Mouse (Mus musculus): ENCODE data around the gene Epn2. TPM values are rescaled to one million over a fixed set of nuclear protein-coding genes. Genes with fewer than 3 reads are reported as not detected.

Gene Epn2
- polyA plus RNA-seq, 1 experiment from 2014 or later: 20.9 TPM

DNA sequence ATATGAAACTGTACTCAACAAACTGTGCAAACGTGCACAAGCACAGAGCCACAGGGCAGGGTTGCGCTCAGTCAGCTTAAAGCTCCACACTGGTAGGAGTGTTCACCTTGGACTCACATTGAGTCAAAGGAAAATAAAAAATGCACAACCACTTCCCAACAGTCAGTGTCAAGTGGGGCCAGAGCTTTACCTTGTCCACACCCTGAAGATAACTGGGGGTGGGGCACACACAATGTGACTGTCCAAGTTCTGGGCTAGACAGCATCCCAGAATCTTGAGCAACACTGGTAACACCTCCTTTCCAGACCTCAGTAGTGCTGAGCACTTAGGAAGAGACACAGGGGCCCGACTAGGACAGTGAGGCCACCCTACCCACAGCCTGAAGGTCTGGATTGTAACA is 60.6 kb downstream of the Epn2 start:
- 81% methylated on average over 3 of the region's 3 CpGs for WGBS
- no peak for ATAC-seq (ENCODE audit: insufficient read depth, low FRiP score)
- no peaks in the 10 kb centered on the region for H3K9me3 ChIP-seq (replicated peaks; ENCODE audit: control insufficient read depth, low read length)

DNA sequence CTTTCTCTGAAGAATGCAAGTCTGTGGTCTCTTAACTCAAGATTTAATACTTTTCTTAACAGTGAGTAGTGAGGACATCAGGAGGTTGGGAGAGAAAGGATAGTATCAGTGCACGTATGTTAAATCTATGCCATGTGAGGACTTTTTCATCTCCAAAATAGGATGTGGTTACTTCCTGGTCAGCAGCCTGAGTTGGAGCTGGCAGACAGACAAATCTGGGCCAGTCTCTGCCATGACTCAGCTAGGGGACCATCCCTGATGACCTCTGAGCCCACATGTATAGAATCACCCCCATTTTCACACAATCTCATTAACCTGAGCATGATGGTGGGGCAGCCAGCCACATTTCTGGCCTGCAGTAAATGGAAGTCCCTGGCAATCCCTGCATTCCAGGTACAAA is 61.5 kb downstream of the Epn2 start:
- Histone ChIP-seq H3K4me1 (ENCODE audit: control insufficient read depth, insufficient read depth, low read length) (no peaks in the 10 kb centered on the region), H3K4me2 (ENCODE audit: low read depth, low read length) (no peak overlapping the region), H3K4me3 (replicated peaks; ENCODE audit: low read length) (no peak overlapping the region), H3K27me3 (ENCODE audit: control insufficient read depth, insufficient read depth, low read length) (no peaks in the 10 kb centered on the region), H3K9ac (ENCODE audit: low read length) (no peak overlapping the region), H3K9me3 (replicated peaks; ENCODE audit: control insufficient read depth, low read length) (no peaks in the 10 kb centered on the region), H3K36me3 (ENCODE audit: control insufficient read depth, insufficient read depth, low read length) (0 out of 2 replicates have a peak, but pooled peaks cover 4% of the 10 kb centered on the region), H3K27ac (ENCODE audit: low read length) (no peak overlapping the region)
- no peak for ATAC-seq (ENCODE audit: insufficient read depth, low FRiP score)
- WGBS: 82% methylated on average over 1 of the region's 1 CpGs

More for the DNA sequence above, 60.6 kb downstream of the Epn2 start:
- Histone ChIP-seq H3K4me2 (ENCODE audit: low read depth, low read length) (no peak overlapping the region), H3K36me3 (ENCODE audit: control insufficient read depth, insufficient read depth, low read length) (0 out of 2 replicates have a peak, but pooled peaks cover 4% of the 10 kb centered on the region), H3K4me3 (replicated peaks; ENCODE audit: low read length) (no peak overlapping the region), H3K9ac (ENCODE audit: low read length) (no peak overlapping the region), H3K27ac (ENCODE audit: low read length) (no peak overlapping the region), H3K4me1 (ENCODE audit: control insufficient read depth, insufficient read depth, low read length) (no peaks in the 10 kb centered on the region), H3K27me3 (ENCODE audit: control insufficient read depth, insufficient read depth, low read length) (no peaks in the 10 kb centered on the region)

DNA sequence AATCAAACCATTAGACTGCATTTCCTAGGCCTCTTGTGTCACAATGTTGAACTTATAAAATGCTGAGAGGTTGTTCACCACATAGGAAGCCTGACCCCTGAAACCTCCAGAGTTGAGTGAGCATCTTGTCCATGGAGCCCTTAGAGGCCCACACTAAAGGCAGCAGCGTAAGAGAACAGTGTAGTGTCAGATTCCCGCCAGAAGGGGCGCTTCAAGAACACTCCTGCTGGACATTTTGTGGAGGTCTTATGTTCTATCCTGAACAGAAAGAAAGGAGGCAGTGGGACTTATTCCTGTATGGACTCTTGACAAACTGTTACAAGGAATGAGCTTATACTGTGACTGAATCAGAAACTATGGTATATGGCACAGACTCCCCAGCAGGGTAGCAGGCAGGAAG is 64.5 kb downstream of the Epn2 start:
- Histone ChIP-seq H3K9ac (ENCODE audit: low read length) (no peak overlapping the region), H3K27ac (ENCODE audit: low read length) (no peak overlapping the region), H3K27me3 (ENCODE audit: control insufficient read depth, insufficient read depth, low read length) (no peaks in the 10 kb centered on the region), H3K4me2 (ENCODE audit: low read depth, low read length) (no peak overlapping the region), H3K4me3 (replicated peaks; ENCODE audit: low read length) (no peak overlapping the region), H3K9me3 (replicated peaks; ENCODE audit: control insufficient read depth, low read length) (no peaks in the 10 kb centered on the region), H3K4me1 (ENCODE audit: control insufficient read depth, insufficient read depth, low read length) (no peaks in the 10 kb centered on the region), H3K36me3 (ENCODE audit: control insufficient read depth, insufficient read depth, low read length) (no peaks in the 10 kb centered on the region)
- 41% methylated on average over 3 of the region's 3 CpGs for WGBS
- no peak for ATAC-seq (ENCODE audit: insufficient read depth, low FRiP score)

DNA sequence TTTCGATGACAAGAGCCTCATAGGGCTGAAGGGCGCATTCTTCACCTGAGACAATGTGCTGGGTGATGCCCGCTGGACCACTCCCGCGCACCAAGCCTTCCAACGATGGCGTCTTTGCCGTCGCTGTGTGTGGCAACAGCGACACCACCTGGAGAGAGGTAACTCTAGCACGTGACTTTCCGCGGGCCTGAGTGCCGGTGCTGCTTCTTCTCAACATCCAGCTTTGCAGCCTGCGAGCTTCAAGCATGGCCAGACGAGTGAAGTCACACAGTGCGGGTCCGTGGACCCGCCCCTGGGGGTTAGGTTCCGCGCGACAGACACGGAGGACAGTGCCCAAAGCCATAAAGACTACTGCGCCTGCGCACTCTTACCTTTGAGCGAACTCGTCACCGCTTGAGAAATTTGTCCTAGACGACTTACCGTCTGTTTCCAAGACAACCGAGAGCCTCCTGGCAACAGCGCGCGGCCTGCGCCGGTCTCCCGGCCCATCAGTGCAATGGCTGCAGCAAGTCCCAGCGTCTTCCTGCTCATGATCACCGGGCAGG is 74.7 kb downstream of the Epn2 start, which contains the start of gene B9d1:
Gene B9d1, plus strand, starts transcription at position 432 of the 545 bp plus-strand sequence.
- H3K4me1 ChIP-seq (ENCODE audit: control insufficient read depth, insufficient read depth, low read length): peaks cover 6% of the 10 kb centered on the region; the same call in 1 of the 2 replicates
- H3K27ac ChIP-seq (ENCODE audit: low read length): peak within 1 kb of the TSS; percentile 82
- H3K9ac ChIP-seq (ENCODE audit: low read length): peak within 1 kb of the TSS; percentile 86
- ATAC-seq (ENCODE audit: insufficient read depth, low FRiP score): peak; percentile 89
- H3K9me3 ChIP-seq (replicated peaks; ENCODE audit: control insufficient read depth, low read length): no peaks in the 10 kb centered on the region
- H3K4me2 ChIP-seq (ENCODE audit: low read depth, low read length): peak within 1 kb of the TSS; percentile 69
- H3K4me3 ChIP-seq (replicated peaks; ENCODE audit: low read length): peak within 1 kb of the TSS; percentile 70
- H3K27me3 ChIP-seq (ENCODE audit: control insufficient read depth, insufficient read depth, low read length): no peaks in the 10 kb centered on the region
- no peaks in the 10 kb centered on the region for H3K36me3 ChIP-seq (ENCODE audit: control insufficient read depth, insufficient read depth, low read length)
- WGBS: under 1% methylated on average over 39 of the region's 39 CpGs

DNA sequence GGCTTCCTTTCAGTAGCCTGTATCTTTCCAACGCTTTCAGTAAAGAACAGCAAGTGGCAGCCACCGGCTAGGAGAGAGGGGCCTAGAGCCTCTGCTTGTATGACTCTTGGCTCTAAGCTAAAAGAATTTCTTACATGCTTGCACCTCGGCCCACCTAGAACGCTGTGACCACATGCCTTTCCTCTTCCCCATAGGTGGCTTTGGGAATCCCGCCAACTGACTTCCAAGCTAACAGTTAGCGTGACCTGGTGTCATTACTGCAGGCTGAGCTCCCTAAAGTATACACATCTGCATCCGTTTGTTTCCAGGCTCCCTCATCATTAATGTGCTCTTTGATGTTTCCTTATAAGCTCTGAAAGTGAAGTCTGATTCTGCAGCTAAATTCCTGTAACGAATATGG is 75.6 kb downstream of the Epn2 start:
- no peak for ATAC-seq (ENCODE audit: insufficient read depth, low FRiP score)
- no peaks in the 10 kb centered on the region for H3K36me3 ChIP-seq (ENCODE audit: control insufficient read depth, insufficient read depth, low read length)
- no peaks in the 10 kb centered on the region for H3K27me3 ChIP-seq (ENCODE audit: control insufficient read depth, insufficient read depth, low read length)
- H3K9ac ChIP-seq (ENCODE audit: low read length): no peak overlapping the region
- peaks cover 6% of the 10 kb centered on the region; the same call in 1 of the 2 replicates for H3K4me1 ChIP-seq (ENCODE audit: control insufficient read depth, insufficient read depth, low read length)
- WGBS: 74% methylated on average over 8 of the region's 8 CpGs
- H3K27ac ChIP-seq (ENCODE audit: low read length): no peak overlapping the region
- H3K4me3 ChIP-seq (replicated peaks; ENCODE audit: low read length): no peak overlapping the region
- H3K9me3 ChIP-seq (replicated peaks; ENCODE audit: control insufficient read depth, low read length): no peaks in the 10 kb centered on the region
- no peak overlapping the region for H3K4me2 ChIP-seq (ENCODE audit: low read depth, low read length)

DNA sequence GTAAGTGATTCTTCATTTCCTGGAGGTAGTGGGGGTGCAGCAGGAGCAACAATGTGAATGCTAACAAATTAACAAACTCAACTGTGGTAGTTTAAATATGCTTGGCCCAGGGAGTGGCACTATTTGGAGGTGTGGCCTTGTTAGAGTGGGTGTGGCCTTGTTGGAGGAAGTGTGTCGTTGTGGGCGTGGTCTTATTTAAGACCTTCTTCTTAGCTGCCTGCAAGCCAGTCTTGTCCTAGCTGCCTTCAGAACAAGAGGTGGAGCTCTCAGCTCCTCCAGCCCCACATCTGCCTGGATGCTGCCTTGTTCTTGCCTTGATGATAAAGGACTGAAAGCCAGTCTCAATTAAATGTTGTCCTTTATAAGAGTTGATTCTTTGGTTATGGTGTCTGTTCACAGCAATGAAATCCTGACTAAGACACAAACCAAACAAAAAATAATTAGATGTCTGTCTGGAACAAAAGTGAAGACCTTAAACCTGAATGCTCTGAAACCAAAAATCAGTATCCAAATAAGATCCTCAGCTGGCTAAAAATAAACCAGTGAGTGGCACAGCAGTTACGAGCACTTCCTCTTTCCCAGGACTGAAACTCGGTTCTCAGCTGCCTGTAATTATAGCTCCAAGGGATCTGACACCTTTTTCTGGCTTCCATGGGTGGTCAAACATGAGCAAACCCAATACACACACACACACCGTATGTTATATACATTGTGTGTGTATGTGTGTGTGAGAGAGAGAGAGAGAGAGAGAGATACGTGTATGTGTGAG is 80.6 kb downstream of the Epn2 start:
- no peak for ATAC-seq (ENCODE audit: insufficient read depth, low FRiP score)
- 59% methylated on average over 6 of the region's 6 CpGs for WGBS
- H3K36me3 ChIP-seq (ENCODE audit: control insufficient read depth, insufficient read depth, low read length): no peaks in the 10 kb centered on the region
- no peak overlapping the region for H3K27ac ChIP-seq (ENCODE audit: low read length)
- H3K27me3 ChIP-seq (ENCODE audit: control insufficient read depth, insufficient read depth, low read length): no peaks in the 10 kb centered on the region
- no peak overlapping the region for H3K4me2 ChIP-seq (ENCODE audit: low read depth, low read length)
- H3K4me1 ChIP-seq (ENCODE audit: control insufficient read depth, insufficient read depth, low read length): peaks cover 5% of the 10 kb centered on the region; the same call in 1 of the 2 replicates
- H3K9me3 ChIP-seq (replicated peaks; ENCODE audit: control insufficient read depth, low read length): no peaks in the 10 kb centered on the region
- H3K4me3 ChIP-seq (replicated peaks; ENCODE audit: low read length): no peak overlapping the region
- H3K9ac ChIP-seq (ENCODE audit: low read length): no peak overlapping the region

DNA sequence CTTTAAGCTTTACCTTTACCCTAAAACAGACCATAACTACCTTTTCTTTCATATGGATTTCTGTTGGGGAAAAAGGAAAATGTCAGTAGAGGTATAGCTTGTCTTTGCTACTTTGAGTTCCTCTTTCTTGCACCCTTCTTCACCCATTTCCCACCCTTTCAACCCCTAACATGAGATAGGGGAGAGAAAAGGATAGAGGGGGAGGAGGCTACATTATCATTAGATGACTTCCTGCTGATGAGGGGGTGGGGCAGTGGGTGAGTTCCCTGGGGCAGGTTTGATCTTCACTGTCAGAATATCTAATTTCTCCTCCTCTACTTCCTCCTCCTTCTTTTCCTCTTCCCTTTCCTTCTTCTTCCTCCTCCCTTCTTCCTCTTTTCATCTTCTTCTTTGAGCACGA is 82.0 kb downstream of the Epn2 start:
- Histone ChIP-seq H3K9ac (ENCODE audit: low read length) (no peak overlapping the region), H3K27ac (ENCODE audit: low read length) (no peak overlapping the region), H3K4me1 (ENCODE audit: control insufficient read depth, insufficient read depth, low read length) (peaks cover 14% of the 10 kb centered on the region), H3K9me3 (replicated peaks; ENCODE audit: control insufficient read depth, low read length) (no peaks in the 10 kb centered on the region), H3K27me3 (ENCODE audit: control insufficient read depth, insufficient read depth, low read length) (no peaks in the 10 kb centered on the region), H3K36me3 (ENCODE audit: control insufficient read depth, insufficient read depth, low read length) (0 out of 2 replicates have a peak, but pooled peaks cover under 1% of the 10 kb centered on the region), H3K4me3 (replicated peaks; ENCODE audit: low read length) (no peak overlapping the region), H3K4me2 (ENCODE audit: low read depth, low read length) (no peak overlapping the region)
- 75% methylated on average over 1 of the region's 1 CpGs for WGBS
- no peak for ATAC-seq (ENCODE audit: insufficient read depth, low FRiP score)

DNA sequence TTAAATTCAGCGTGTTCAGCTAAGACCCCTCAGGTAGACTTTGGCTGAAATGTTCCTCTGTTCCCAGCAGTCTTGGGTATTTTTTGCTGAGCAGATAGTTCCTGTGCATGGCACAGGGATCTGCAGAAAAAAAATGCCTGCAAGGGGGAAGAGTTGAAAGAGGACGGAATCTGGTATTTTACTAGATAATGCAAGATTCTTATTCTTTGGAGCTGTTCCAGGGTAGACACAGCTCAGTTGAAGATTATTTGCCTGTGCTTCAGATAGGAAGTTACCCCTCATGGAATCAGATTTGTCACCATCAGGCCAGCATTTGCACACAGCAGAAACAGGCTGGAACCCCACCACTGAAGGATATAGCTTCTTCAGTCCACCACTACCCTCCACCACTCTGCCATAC is 84.0 kb downstream of the Epn2 start:
- H3K27ac ChIP-seq (ENCODE audit: low read length): peak overlapping the region; percentile 91; the same call in 1 of the 2 replicates

More for the DNA sequence above, 84.0 kb downstream of the Epn2 start:
- 73% methylated on average over 2 of the region's 2 CpGs for WGBS
- no peak overlapping the region for H3K4me2 ChIP-seq (ENCODE audit: low read depth, low read length)
- ATAC-seq (ENCODE audit: insufficient read depth, low FRiP score): no peak
- H3K36me3 ChIP-seq (ENCODE audit: control insufficient read depth, insufficient read depth, low read length): peaks cover 18% of the 10 kb centered on the region
- H3K9me3 ChIP-seq (replicated peaks; ENCODE audit: control insufficient read depth, low read length): no peaks in the 10 kb centered on the region
- no peak overlapping the region for H3K4me3 ChIP-seq (replicated peaks; ENCODE audit: low read length)
- peaks cover 15% of the 10 kb centered on the region for H3K4me1 ChIP-seq (ENCODE audit: control insufficient read depth, insufficient read depth, low read length)
- H3K9ac ChIP-seq (ENCODE audit: low read length): no peak overlapping the region
- H3K27me3 ChIP-seq (ENCODE audit: control insufficient read depth, insufficient read depth, low read length): no peaks in the 10 kb centered on the region

All from stomach, embryonic 16.5 days (tissue).